Mouse (Mus musculus) neutrophil, adult 5-6 weeks (primary cell): ENCODE data around the gene Ifi208. TPM values are rescaled to one million over a fixed set of nuclear protein-coding genes. Genes with fewer than 3 reads are reported as not detected.
A peak's percentile ranks its signal among the peaks of the same experiment; 100 is the strongest.
"Not testable (repeated sequence)": the region's sequence is repeated elsewhere in the genome, so short reads cannot be mapped to it uniquely, and the experiment has no call there.

Experiments
- ATAC-seq: fragments of 151-379, 151-347 bp; 2 replicates; pipeline ENCODE4 v1.8.0; 2017; ENCODE audit warnings: mild to moderate bottlenecking, moderate TSS enrichment; ENCODE audit not compliant: insufficient number of reproducible peaks, poor library complexity, low FRiP score, severe bottlenecking; ENCODE audit errors: extremely low read depth
- total RNA-seq: library from RNA; stranded (forward); fragments of 200-1000 nt; gene quantifications from 2 replicates; pipeline ENCODE4 v1.2.3, GENCODE M21; 2017

The Ifi208 gene
- total RNA-seq = 34.7 and 44.3 TPM in 2 replicates

DNA sequence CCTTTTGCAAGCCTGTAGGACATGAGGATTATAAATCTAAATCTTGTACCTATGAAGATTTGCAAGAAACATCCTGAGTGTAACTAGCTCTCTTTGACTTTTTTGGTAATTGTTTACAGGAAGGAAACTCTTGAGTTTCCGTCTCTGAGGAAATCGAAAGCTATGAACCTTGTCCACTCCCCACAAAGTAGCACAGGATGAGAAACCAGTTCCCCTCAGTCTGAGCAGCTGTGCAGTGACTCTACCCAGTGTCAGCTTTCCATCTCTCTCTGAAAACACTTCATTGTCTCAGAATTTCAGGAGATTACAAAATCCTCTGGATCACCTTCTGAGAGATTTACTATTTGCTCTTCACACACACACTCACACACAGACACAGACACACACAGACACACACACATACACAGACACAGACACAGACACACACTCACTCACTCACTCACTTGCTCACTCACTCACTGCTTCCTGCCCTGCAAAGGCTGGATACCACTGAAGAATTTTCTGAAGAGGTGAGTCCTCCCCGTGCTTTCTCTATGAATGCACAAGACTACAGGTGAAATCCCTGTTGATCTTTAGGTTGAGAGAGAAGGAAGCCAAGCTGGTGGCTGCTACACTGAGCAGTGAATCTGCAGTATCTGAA lies at the start of gene Ifi208:
Gene Ifi208 (plus strand): TSS at position 218 of the 640 bp plus-strand sequence.
- peak; percentile 74 for ATAC-seq

DNA sequence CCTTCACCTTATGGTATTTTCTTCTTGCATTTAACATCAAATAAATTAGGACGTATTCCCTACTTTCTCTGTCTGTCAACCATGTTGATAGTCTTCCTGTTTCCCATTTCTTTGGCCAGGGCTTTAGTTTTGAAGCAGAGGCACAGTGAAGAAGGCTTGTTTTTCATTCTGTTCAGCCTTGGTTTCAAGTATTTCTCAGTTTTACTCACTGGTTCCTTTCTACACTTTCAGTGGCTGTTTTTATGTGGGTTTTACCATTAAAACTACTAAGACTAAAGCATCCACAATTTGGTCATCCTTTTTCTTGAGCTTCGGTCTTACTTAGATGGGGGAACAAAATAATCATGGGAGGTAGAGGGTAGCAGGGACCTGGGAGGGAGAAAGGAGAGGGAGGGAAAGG lies 49.4 kb upstream of the Ifi208 start:
- no peak for ATAC-seq

DNA sequence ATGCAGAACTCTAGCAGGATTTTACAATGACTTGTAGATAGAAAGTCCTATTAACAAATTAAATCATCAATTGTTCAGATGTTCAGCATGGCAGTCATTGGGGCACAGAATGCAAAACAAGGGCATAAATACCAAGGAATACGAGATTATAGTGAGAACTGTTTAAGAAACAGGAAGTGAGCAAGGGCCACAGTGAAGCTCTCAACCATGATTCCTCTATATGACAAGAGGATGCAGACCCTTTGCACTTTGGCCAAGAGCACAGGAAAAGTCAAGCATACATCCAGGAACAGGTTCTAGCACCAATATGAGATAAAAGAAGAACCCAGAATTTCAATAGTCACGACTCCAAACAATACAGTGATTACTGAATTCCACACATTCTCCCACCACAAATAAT lies 46.8 kb upstream of the Ifi208 start:
- peak; percentile 84 for ATAC-seq

DNA sequence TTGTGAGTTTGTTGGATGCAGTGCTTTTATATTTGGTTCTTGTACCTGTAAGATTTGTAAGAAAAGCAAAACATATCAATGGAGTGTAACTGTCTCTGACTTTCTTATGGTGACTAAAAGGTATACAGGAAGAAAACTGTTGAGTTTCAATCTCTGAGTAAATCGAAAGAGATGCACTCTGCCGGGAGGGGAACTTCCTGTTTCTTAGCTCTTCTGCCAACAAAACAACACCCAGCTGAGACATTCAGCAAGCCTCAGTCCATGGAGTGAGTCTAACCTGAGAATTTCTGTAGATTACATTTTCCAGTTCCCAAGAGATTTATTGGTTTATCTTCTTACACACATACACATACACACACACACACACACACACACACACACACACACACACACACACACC lies 42.9 kb upstream of the Ifi208 start, which contains the start of gene Ifi209:
Gene Ifi209 (plus strand): TSS at position 296 of the 400 bp plus-strand sequence.
- peak; percentile 78 for ATAC-seq

- peak; percentile 31; the same call in 1 of the 2 replicates for ATAC-seq
Measured at GRCm38 (mm10) chr1:173633969-173634645, 39.4 kb upstream of the Ifi208 start.

DNA sequence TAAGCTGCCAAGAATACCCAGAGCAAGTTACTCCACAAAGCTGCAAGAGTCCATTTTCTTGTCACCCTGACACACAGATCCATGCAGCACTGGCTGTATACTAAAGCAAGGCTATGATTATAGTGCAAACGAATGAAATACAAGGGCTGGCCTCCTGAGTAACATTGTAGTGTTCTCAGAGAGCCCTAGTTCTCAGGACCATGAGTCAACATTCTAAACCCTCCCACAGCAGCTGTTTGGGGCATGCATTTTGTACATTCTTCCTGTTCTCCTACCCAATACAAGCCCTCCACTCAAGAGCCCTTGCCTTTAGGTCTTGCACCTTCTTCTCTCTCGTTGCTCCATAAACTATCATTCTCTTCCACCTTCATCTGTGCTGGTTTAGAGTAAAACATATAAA lies 28.1 kb upstream of the Ifi208 start:
- ATAC-seq = no peak

GRCm38 (mm10) chr1:173657973-173658372 lies 15.5 kb upstream of the Ifi208 start:
- ATAC-seq = 0 out of 2 replicates have a peak, but pooled peaks have one; percentile 60

GRCm38 (mm10) chr1:173678605-173679004 lies 5.1 kb downstream of the Ifi208 start:
- 0 out of 2 replicates have a peak, but pooled peaks have one; percentile 17 for ATAC-seq

- no peak for ATAC-seq
Measured at GRCm38 (mm10) chr1:173694270-173694669, 20.8 kb downstream of the Ifi208 start.

DNA sequence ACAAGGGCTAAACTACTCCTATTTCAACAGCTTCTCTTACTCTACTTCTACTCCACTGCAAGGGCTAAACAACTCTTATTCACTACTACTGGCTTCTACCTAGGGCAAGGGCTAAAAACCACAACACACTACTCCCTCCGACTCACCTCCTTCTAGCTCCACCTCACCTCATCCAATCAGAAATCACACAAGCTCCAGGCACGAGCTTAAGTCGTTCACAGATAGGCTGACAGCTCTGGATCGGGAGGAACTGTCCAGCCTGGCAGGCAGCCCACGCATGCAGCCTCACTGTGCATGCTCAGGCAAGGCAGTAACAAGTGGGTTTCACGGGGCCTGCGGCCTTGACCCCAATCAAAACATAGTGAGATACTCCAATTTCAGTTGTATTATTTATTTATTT lies 59.7 kb downstream of the Ifi208 start:
- ATAC-seq = no peak

GRCm38 (mm10) chr1:173735015-173735414 lies 61.5 kb downstream of the Ifi208 start:
- not testable (repeated sequence) for ATAC-seq

DNA sequence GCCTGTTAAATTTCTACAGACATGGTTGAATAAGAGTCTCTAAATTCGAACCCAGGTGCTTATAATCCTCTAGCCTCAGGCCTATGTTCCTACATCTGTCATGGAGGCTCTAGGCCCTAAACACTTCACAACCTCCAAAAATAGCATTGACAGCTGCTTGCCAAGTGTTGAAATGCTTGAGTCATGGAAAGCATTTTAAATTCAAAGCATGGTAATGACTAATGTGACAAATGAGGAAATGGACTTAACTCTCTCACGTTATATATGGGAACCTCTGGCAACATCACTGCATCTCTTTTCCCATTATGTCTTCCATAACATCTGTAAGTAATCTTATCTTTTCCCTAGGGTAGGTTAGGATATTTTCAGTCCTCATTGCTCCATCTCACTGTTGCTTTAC lies 63.5 kb downstream of the Ifi208 start:
- ATAC-seq = 0 out of 2 replicates have a peak, but pooled peaks have one; percentile 30

DNA sequence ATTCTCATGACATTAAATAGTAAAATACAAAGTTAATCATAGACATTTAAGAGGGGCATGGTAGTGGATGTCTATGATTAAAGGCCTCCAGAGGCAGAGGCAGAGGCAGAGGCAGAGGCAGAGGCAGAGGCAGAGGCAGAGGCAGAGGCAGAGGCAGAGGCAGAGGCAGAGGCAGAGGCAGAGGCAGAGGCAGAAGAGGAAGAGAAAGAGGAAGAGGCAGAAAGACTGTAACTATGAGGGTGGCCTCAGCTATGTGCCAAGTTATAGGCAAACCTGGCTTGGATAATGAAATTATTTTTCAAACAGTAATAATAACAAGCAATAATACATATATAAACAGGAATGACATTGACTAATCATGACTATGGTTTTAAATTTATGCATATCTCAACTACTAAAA lies 67.1 kb downstream of the Ifi208 start:
- ATAC-seq = no peak

DNA sequence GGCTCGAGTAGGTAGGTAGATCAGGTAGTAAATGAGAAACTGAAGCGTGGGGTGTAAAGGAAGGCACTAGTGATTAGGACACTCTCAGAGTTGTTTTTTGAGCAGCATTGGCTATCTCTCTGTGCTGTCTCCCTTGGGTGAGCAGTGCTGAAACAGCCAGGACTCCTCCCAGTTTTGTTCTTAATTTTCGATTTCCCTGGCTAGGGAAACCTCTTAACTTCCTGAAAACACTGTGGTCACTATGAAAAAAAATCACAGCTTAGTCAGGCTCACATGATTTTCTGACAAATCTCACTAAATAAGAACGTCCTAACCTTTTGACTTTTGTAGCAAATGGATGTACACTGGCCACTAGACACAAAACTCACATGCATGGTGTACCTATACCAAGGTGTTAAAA lies 68.2 kb downstream of the Ifi208 start, which contains the start of gene Ifi207:
Gene Ifi207 (minus strand): TSS at position 92 of the 400 bp plus-strand sequence.
- ATAC-seq = no peak

- ATAC-seq = no peak
Measured at GRCm38 (mm10) chr1:173742262-173742661, 68.8 kb downstream of the Ifi208 start.

Other genes with a start within 250 kb of the Ifi208 start
- 52.5 and 53.9 TPM in 2 replicates for gene Ifi206, start 182.6 kb upstream of the Ifi208 start, total RNA-seq
- gene Ifi214, start 137.7 kb upstream of the Ifi208 start, total RNA-seq = 90.5 and 95.3 TPM in 2 replicates
- gene Ifi213, start 74.4 kb upstream of the Ifi208 start, total RNA-seq = 119 and 122 TPM in 2 replicates
- gene Ifi209, start 42.8 kb upstream of the Ifi208 start, total RNA-seq = 424 and 436 TPM in 2 replicates
- gene Ifi207, start 68.1 kb downstream of the Ifi208 start, total RNA-seq = 10.4 and 12.3 TPM in 2 replicates
- 144 and 146 TPM in 2 replicates for gene Ifi204, start 93.3 kb downstream of the Ifi208 start, total RNA-seq
- gene Ifi211, start 239.4 kb downstream of the Ifi208 start, total RNA-seq = 14.8 and 16.9 TPM in 2 replicates